Mouse (Mus musculus) embryo, embryonic 10 days (tissue): ENCODE measurements around the gene Tead3.

Experiments
- DNase-seq: peaks from one replicate; pipeline ENCODE4 v3.0.0-alpha.2; 2015; ENCODE audit warnings: low spot score

The Tead3 gene

GRCm38 (mm10) chr17:28350466-28351352 lies at the start of gene Tead3:
Tead3 (minus strand) TSS chr17:28350817.
- peak; percentile 84 for DNase-seq

DNA sequence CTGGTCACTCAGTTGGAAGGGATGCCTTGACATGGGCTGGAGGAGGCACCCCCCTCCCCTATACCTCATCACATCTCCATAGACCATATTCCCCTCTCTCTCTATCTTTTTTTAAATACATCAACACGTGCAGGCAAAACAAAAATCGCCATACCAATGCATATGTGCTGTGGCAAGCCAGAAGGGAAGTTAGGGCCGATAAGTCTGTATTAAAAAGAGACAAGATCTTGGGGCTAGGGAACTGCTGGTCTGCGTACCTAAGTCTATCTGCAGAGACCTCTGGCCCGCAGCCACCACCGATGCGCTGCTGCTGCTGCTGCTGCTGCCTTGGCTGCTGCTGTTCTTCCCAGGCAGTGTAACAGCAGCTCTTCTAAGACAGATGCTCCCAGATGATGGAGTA lies 44.4 kb upstream of the Tead3 start:
- no peak for DNase-seq

DNA sequence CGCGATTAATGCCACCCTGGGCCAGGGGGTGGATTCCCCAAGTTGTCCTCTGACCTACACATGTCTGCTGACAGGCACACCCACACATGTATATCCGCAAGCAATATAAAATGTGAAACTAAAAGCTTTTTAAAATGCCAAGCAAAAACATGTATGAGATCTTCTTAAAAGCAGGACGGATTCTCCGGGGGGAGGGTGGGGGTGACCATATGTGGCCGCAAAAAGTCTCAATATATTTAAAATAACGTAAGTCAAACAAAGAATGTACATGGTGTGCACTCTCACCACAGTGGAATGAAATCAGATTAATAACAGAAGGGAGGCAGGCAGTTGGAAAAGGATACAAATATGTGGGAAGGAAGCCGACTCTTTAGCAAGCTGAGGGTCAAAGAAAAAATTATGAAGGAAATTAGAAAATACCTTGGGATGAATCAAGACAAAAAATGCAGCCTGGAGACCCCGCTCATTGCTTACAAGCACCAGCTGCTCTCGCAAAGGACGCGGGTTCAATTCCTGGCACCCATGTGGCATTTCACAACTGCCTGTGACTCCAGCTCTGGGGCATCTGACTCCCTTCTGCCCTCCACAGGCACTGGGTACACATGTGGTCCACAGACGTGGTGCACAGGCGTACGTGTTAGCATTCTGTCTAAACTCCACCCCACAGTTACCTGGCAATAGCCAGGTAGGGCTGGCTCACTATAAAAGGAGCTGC lies 43.6 kb upstream of the Tead3 start:
- no peak for DNase-seq

DNA sequence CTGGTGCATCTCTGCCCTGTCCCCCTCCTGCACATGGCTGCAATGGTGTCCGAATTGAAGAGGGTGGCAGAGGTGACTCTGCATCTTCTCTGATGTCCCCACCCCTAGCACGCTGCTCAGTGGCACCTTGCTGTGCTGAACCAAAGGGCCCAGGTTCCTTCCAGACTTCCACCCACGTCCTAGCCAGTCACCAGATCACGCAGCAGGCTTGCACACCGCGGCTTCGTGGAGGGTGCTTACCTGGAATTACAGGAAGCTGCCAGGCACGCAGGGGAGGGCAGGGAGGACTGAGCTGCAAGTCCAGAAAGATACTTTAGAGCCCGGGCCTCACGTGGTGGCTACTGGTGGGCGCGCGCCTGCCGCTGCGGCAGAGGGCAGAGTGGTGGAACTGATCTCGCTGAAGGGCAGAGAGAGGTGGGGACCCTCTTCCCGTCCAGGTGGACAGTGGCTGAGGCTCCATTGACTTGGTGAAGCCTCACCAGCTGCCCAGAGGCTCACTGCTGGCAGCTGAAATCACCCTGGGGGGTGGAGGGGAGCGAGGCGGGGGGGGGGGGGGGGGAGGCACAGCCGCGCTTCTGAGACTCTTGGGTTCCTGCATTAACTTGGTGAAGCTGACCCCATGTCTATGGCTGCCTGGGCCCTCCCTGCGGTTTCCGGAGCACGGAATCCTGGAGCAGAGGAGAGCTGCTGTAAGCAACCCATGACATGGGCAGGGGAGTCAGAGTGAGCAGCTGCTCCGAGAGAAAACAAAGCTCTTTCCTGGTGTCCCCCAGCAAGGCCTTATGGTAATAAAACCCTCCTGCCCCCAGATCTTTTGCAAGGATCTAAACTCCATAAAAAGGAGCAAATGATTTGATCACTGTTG lies 41.2 kb upstream of the Tead3 start:
- DNase-seq: peak; percentile 28

- no peak for DNase-seq
These were observed 37.9 kb upstream of the Tead3 start for GRCm38 (mm10) chr17:28388534-28388933.

DNA sequence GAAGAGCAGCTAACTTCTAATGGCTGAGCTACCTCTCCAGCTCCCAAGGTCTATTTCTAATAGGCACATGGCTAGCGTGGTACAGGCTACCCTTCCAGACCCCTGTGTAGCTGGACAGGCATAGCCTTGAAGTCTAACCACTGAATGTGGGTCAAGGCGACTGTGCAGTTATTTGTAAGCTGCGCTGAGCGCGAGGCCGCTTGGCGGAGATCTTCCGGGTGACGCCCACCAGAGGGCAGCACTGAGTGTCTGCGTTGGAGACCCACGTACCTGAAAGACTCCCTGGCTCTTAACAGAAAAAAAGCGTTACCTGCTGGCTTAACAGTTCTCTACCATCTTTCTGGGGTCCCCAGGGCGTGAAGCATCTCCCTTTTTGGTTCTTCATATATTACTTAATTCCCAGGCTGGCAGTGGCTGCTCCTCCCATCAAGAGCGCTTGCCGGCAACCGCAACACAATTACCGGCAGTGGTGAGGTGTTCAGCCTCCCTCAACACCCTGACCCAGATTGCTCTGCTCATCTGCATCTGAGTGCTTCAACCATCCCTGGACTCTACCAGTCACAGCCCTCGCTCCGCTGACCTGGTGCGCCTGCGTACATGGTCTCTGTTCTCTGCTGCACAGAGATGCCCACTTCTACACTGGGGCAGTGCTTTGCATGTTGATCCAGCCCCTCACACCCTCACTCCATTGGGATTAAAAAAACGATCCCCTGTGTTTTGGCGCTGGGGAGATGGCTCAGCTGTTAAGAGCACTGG lies 35.7 kb upstream of the Tead3 start:
- DNase-seq: peak; percentile 91

GRCm38 (mm10) chr17:28384298-28384697 lies 33.7 kb upstream of the Tead3 start:
- peak; percentile 58 for DNase-seq

GRCm38 (mm10) chr17:28380255-28380654 lies 29.6 kb upstream of the Tead3 start:
- DNase-seq: no peak

DNA sequence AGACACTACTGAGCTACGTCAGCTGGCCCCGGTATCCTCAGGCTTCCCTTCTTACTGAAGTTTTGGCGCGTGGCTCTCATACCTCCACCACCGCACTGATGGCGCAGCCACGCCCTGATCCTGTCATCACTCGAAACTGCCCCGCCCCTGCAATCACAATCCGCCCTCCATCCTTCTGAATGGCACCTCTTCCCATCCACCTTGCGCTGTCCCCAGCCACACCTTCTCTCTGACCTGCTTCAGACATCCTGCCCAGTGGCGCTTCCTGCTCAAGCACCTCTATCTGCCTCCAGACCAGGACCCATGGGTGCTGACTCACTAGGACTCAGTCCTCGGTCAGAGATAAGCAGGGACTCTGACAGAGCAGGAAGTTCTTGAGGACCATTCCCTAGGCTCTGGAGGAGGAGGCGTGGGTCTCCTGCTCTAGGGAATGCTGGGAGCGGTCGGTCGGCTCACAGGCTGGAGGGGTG lies 25.0 kb upstream of the Tead3 start:
- DNase-seq: peak; percentile 17

DNA sequence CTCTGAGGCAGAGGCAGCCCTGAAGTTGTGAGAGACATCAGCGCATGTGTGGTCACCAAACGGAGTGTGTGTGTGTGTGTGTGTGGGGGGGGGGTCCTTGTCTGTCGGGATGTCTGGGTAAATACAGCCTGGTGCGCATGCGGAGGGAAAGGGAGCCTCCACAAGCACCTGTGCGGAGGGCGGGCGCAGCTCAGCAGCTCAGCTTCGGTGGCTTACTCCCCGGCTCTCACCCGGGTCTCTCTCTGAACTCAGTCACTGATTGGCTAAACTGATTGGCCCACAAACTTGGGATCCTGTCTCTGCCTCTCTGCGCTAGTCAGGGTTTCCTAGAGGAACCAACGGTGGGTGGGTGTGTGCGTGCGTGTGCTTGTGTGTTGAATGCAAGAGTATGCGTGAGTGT lies 23.9 kb upstream of the Tead3 start:
- no peak for DNase-seq

GRCm38 (mm10) chr17:28373821-28374220 lies 23.2 kb upstream of the Tead3 start:
- peak; percentile 81 for DNase-seq

DNA sequence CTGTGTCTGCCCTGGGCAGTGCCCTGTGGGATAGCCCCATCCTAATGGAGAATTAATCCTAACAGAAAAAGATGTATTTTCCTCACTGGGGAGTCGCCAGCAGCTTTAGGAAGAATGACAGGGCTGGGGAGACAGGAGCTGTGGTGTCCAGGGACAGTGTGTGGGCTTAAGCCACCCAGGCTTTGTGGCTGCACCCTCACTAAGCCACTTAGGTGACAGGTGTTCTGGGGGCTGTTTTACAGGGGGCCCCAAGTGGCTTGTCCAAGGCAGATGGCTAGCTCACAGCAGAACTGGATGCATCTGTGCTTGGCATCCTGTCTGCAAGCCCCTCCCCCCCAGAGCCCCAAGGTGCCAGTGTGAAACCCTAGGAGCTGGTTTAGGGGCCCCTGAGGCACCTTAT lies 21.3 kb upstream of the Tead3 start:
- no peak for DNase-seq

DNA sequence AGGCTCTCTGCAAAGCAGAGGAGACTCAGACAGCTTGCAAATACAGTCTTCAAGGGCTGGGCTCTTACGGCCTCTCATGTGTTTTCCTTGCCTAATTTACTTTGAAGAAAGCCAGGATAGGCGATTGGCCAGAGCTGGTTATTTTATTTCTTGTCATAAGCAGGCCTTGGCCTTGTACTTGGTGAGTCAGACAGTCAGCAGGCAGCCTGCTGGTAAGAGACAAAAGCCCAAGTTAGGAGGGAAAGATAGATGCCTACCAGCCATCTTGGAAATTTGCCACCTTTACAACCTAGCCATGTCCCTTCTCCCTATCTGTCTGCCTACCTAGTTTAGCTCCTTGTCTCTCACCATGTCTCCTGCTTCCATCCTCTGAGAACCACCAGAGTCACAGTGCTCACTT lies 20.7 kb upstream of the Tead3 start:
- DNase-seq: no peak

GRCm38 (mm10) chr17:28369056-28369455 lies 18.4 kb upstream of the Tead3 start:
- no peak for DNase-seq

DNA sequence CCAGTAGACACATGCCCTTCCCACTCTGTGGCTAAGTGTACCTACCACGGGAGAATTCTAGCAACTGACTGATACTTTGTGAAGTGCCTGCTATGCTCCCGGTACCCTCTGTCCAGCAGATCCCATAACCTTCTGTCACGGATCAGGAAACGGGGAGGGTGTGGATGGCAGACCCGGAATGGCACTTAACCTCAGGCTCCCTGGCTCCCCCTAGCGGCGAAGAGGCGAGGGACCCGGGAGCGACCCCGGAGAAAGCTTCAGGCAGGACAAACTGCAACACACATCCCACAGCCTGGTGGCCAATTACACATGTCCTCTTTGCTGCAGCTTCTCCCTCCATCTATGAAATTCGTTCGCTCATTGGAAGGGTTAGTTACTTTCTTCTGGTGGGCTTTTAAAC lies 17.8 kb upstream of the Tead3 start:
- peak; percentile 83 for DNase-seq

DNA sequence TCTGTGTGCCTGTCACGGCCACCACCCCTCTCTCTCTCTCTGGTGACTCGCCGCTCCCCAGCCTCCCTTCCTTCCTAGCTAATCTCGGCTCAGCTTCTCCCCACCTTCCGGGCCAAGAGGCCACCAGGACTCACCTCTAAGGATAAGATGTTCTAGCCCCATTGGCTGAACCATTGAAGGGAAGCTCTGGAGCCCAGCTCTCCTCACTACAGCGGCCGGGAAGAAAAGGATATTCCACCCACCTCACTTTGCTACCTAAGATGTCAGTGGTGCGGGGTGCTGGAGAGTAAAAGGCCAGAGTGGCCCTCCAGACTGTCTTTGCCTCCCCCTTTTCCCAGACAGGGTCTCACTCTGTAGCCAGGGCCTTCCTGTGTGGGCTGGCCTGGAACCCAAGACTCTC lies 14.5 kb upstream of the Tead3 start, which contains the start of gene Tulp1:
Tulp1 (minus strand) TSS at position 101 of the 400 bp plus-strand sequence.
- no peak for DNase-seq

DNA sequence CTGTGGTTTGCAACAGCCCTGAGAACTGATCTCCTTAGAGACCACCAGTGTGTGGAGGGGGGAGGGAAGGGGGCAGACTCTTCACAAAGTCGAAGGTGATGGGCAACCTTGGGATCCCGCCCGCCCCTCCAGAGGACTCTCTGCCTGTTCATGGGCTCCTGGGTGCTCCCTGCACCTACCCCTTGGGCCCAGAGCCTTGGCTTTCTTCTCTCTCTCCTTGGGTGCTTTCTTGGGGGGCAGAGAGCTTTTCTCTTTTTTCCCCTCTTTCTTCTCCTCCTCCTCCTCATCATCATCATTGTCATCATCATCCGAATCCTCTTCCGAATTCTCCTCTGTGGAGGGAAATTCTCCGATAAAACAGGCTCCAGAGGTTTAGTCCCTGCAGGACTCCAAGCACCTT lies 12.9 kb upstream of the Tead3 start:
- DNase-seq: no peak

DNA sequence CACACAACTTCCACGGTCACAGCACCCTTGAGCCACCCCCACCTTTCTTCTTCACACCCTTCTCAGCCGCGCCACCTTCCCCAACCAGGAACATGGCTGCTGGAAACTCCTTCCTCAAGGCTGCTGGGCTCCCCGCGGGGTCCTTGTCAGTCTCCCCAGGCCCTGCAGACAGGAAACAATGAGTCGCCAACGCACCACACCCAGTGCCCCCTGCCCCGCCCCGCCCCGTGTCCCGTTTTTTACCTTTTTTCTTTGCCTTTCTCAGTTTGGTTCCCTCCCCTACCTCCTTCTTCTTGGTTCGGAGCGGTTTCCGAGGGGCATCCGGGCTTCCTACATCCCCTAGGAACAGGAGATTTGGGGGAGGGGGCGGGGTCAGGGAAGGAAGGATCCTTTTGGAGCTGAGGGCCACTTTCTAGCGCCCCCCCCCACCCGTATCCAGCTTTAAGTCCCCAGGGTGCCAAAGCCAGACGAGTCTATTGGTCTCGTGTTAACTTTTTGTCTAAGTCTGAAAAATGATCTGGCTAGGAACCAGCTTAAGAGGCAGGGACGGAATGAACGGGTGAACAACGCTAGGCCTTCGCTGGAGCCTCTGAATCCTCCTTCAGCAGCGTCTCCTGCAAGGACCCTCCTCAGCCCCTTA lies 12.2 kb upstream of the Tead3 start:
- DNase-seq: peak; percentile 44

DNA sequence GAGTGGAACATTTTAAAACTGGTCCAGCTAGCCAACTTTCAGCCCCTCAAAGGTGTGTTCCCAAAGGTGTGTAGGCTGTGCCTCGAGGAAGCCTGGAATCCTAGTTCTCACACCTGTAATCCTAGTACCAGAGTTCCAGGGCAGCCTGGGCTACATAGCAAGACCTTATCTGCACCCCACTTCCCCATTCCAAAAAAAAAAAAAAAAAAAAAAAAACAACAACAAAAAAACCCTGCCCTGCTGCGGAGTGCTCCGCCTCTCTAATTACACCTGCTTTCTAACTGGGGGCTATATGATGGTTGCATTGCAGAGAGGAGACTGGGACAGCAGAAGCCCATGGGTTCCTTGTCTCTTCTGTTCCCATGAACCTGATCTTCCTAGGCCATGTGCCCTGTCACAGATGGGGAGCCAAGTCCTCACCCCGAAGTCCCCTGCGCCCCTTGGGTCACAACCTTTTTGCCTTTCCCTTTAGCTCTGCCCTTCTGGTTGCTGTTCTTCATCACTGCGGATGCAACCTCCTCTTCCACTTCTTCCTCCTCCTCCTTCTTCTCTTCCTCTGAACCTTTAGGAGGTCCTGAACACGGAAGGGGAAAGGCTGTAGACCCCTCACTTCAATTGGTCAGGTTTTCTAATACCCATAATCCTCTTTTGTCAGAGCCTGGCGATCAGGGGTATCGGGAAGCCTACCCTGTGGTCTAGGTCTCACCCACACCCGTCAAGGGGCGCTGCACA lies 11.5 kb upstream of the Tead3 start:
- no peak for DNase-seq
